Mouse (Mus musculus) testis, adult 2 months (tissue): Measurements from ENCODE around the gene Gucy2e.

ENCODE experiments used
- CTCF ChIP-seq: fragments of 200-500 bp; IDR thresholded peaks from 2 replicates; pipeline ENCODE4 v1.5.1; 2012; ENCODE audit warnings: low read depth, mild to moderate bottlenecking, inconsistent platforms, low read length, moderate library complexity; ENCODE audit not compliant: control insufficient read depth, insufficient read depth, insufficient replicate concordance
- POLR2A ChIP-seq: fragments of 200-500 bp; IDR thresholded peaks from 2 replicates; pipeline ENCODE4 v1.6.1; 2012; ENCODE audit warnings: low read depth, mild to moderate bottlenecking, inconsistent platforms, low read length, moderate library complexity; ENCODE audit not compliant: control insufficient read depth

DNA sequence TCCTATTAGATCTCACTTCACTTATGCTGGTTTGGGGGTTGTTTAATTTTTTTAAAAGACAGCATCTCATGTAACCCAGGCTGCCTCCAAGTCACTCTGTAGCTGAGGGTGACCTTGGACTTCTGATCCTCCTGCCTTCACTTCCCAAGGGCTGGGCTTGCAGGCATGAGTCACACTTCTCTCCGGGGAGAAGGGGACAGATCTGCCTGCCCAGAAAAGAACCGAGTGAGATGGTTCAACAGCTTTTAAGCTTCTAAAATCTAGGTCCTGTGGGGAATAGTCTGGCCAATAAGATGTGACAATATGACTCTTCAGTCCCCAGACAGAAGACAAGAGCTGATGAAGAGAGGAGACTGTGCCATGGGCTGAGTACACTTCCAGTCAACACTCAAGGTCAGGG, 39.2 kb upstream of the Gucy2e start:
- no peak for TF ChIP-seq POLR2A
- TF ChIP-seq CTCF: no peak
